In the genomic region with DNA sequence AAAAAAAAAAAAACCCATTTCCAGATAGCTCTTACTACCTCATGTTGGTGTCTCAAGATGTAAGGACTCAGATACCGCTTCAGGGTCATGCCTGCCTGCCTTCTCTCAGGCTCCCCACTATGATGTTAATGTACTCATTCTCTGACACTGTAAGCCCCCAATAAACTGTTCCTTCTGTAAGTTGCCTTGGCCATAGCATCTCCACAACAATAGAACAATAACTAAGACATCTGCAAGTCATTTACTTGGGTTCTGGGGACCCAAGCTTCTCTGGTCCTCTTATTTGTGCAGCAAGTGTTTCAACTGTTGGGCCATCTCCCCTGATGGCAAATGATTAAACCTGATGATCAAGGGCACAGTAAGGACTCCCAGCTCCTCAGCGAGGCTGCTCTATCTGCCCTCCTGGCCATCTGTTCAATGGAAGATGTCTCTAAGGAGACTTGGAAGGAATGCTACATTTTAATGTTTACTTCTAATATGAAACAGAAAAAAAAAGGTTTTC, we compare ENCODE assay signal across 17 mouse cellular contexts.
"Had no signal": no experiment of that assay in that cellular context is flagged by ENCODE, and none has a peak within 500 bp of the region (broad histone marks: within the 10 kb centered on the region; RNA-seq: fewer than 3 reads in every experiment).

No protein-coding gene starts in this region.

- H3K4me3 ChIP-seq: megakaryocyte, embryonic 14.5 days; midbrain, embryonic 13.5 days; midbrain, embryonic 15.5 days; neural tube, embryonic 12.5 days; stomach, embryonic 15.5 days had no signal

- ATAC-seq: midbrain, embryonic 13.5 days; midbrain, embryonic 15.5 days had no signal

- H3K27ac ChIP-seq: midbrain, embryonic 13.5 days; midbrain, embryonic 15.5 days; neural tube, embryonic 12.5 days; stomach, embryonic 15.5 days; stomach, postnatal 0 days had no signal

- H3K36me3 ChIP-seq: midbrain, embryonic 13.5 days; midbrain, embryonic 15.5 days; neural tube, embryonic 12.5 days; stomach, embryonic 15.5 days had no signal

- H3K4me1 ChIP-seq: megakaryocyte, embryonic 14.5 days; midbrain, embryonic 13.5 days; midbrain, embryonic 15.5 days; neural tube, embryonic 12.5 days; stomach, embryonic 15.5 days had no signal

- H3K9me3 ChIP-seq: midbrain, embryonic 13.5 days; midbrain, embryonic 15.5 days; neural tube, embryonic 12.5 days; stomach, embryonic 15.5 days had no signal

- H3K9ac ChIP-seq: lung, embryonic 14.5 days; midbrain, embryonic 13.5 days; midbrain, embryonic 15.5 days; neural tube, embryonic 12.5 days; stomach, embryonic 15.5 days had no signal

- DNase-seq: lung, adult 18-20 months; lung, embryonic 14.5 days; lung, postnatal 10 days; lung, postnatal 4 days; retina, postnatal 1 day; right cerebral cortex, adult 18-20 months; right cerebral cortex, postnatal 25 days; right cerebral cortex, postnatal 4 days; thymus, adult 2 months; thymus, postnatal 25 days; thymus, postnatal 4 days had no signal
